Mouse (Mus musculus): ENCODE data around the gene Ech1. TPM values are rescaled to one million over a fixed set of nuclear protein-coding genes. Genes with fewer than 3 reads are reported as not detected.

Gene Ech1
- total and polyA plus RNA-seq, 3 experiments = 74.7 to 99.5 TPM; not detected in 1

DNA sequence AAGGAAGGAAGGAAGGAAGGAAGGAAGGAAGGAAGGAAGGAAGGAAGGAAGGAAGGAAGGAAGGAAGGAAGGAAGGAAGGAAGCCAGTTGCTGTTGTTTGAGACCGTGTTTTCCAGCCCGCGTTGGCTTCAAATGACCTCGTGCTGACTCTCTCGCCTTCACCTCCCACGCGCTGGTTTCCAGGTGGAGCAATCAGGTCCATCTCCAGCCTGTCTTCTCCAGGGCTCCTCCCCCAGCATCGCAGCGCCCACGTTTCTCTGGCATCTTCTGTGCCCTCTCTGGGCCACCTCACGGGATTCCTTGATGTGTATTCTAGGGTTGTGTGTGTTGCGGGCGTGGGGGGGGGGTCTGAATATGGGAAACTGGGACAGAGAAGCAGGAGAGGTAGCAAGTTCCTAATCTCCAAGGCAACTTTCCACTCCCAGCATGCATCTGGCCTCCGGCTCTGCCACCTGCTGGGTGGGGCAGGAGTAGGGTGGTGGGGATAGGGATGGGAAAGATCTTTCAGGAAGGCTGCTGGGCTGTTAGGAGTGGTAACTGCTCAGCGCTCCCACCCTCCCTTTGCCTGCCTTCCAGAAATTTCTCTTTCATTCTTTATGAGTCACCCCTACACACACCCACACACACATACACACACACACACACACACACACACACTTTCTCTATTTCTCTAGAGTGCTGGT lies 37.9 kb downstream of the Ech1 start:
- no peak for DNase-seq (ENCODE audit: low read depth, low spot score)
- H3K36me3 ChIP-seq (ENCODE audit: control insufficient read depth in 1 of 2, insufficient read depth in 2 of 2, low read length in 2 of 2) = peaks cover 0 to 19% of the 10 kb centered on the region in 2 experiments; a peak in 2 of 4 replicates
- H3K79me2 ChIP-seq (ENCODE audit: control insufficient read depth, insufficient read depth, low read length, poor library complexity) = no peaks in the 10 kb centered on the region; the same call in 1 of the 2 replicates
- no peaks in the 10 kb centered on the region for H3K27me3 ChIP-seq (ENCODE audit: control insufficient read depth in 1 of 2, insufficient read depth in 2 of 2, low read length in 2 of 2)
- TF ChIP-seq NELFE (IDR thresholded peaks at IDR 0.05; ENCODE audit: low read depth, low read length) (no peak), MEF2A (IDR thresholded peaks at IDR 0.05; ENCODE audit: extremely low read depth, insufficient replicate concordance, low read depth, low read length, poor library complexity, severe bottlenecking) (no peak), ZMIZ1 (IDR thresholded peaks at IDR 0.05; ENCODE audit: low read depth, low read length) (no peak), POLR2AphosphoS5 (IDR thresholded peaks at IDR 0.05; ENCODE audit: borderline replicate concordance, low read depth, low read length) (no peak), KAT2A (conservative IDR thresholded peaks at IDR 0.05; ENCODE audit: low read depth, low read length) (no peak), BHLHE40 (IDR thresholded peaks at IDR 0.05; ENCODE audit: borderline replicate concordance, low read depth, low read length) (no peak), SIN3A (IDR thresholded peaks at IDR 0.05; ENCODE audit: low read length) (no peak)
- peaks cover 7 to 32% of the 10 kb centered on the region in 2 experiments for H3K4me1 ChIP-seq (ENCODE audit: control insufficient read depth in 1 of 2, insufficient read depth in 2 of 2, low read length in 2 of 2)
- peak overlapping the region; percentile 82 for H3K27ac ChIP-seq (ENCODE audit: control insufficient read depth, low read depth, low read length)
- H3K4me3 ChIP-seq (ENCODE audit: control insufficient read depth in 1 of 2, insufficient read depth in 1 of 2, low read depth in 2 of 2, low read length in 2 of 2) = no peak overlapping the region
- no peak overlapping the region for H3K9ac ChIP-seq (ENCODE audit: control insufficient read depth, low read depth, low read length, poor library complexity, severe bottlenecking)
- H3K9me3 ChIP-seq (replicated peaks; ENCODE audit: insufficient read depth, low read length) = no peaks in the 10 kb centered on the region

DNA sequence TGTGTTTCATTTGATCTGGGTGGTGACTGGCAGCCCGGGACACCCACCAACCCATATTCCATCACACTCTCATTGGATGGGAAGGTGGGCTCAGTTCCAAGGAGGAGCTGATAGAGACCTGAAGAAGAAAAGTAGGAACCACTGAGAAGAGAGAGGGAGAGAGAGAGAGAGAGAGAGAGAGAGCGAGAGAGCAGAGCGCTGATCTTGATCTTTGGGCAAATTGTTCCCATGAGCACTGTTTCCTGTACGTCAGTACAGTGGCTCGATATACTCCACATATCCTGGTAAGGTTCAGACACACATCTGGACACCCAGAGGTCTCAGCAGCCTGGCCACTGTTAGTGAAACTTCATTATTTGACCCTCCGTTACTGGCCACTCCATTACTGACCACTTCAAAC lies 38.5 kb downstream of the Ech1 start, which contains the start of gene Lgals7:
Lgals7 (plus strand) TSS at position 314 of the 400 bp plus-strand sequence.
- no peaks in the 10 kb centered on the region for H3K9me3 ChIP-seq (replicated peaks; ENCODE audit: insufficient read depth, low read length)
- H3K4me3 ChIP-seq (ENCODE audit: control insufficient read depth in 1 of 2, insufficient read depth in 1 of 2, low read depth in 2 of 2, low read length in 2 of 2) = peak within 1 kb of the TSS; percentile 49 to 80
- H3K9ac ChIP-seq (ENCODE audit: control insufficient read depth, low read depth, low read length, poor library complexity, severe bottlenecking) = peak within 1 kb of the TSS; percentile 69
- H3K4me1 ChIP-seq (ENCODE audit: control insufficient read depth in 1 of 2, insufficient read depth in 2 of 2, low read length in 2 of 2) = peaks cover 7 to 32% of the 10 kb centered on the region in 2 experiments
- no peaks in the 10 kb centered on the region; the same call in 1 of the 2 replicates for H3K79me2 ChIP-seq (ENCODE audit: control insufficient read depth, insufficient read depth, low read length, poor library complexity)
- peak; percentile 68 for DNase-seq (ENCODE audit: low read depth, low spot score)
- H3K27me3 ChIP-seq (ENCODE audit: control insufficient read depth in 1 of 2, insufficient read depth in 2 of 2, low read length in 2 of 2) = no peaks in the 10 kb centered on the region
- H3K27ac ChIP-seq (ENCODE audit: control insufficient read depth, low read depth, low read length) = peak within 1 kb of the TSS; percentile 82
- peaks cover 0 to 21% of the 10 kb centered on the region in 2 experiments; a peak in 2 of 4 replicates for H3K36me3 ChIP-seq (ENCODE audit: control insufficient read depth in 1 of 2, insufficient read depth in 2 of 2, low read length in 2 of 2)
- TF ChIP-seq ZMIZ1 (IDR thresholded peaks at IDR 0.05; ENCODE audit: low read depth, low read length) = no peak
- TF ChIP-seq ZC3H11A (IDR thresholded peaks at IDR 0.05; ENCODE audit: low read depth, low read length) = no peak
- TF ChIP-seq CHD2 (IDR thresholded peaks at IDR 0.05; ENCODE audit: low read length) = no peak
- no peak for TF ChIP-seq POLR2AphosphoS2 (IDR thresholded peaks at IDR 0.05; ENCODE audit: low read length)
- no peak for TF ChIP-seq SIN3A (IDR thresholded peaks at IDR 0.05; ENCODE audit: low read length)
- no peak for TF ChIP-seq CHD1 (IDR thresholded peaks at IDR 0.05; ENCODE audit: low read depth, low read length)
- peak; percentile 37; the same call in 1 of the 2 replicates for TF ChIP-seq NELFE (IDR thresholded peaks at IDR 0.05; ENCODE audit: low read depth, low read length)
- no peak for TF ChIP-seq MXI1 (IDR thresholded peaks at IDR 0.05; ENCODE audit: low read depth, low read length)
- no peak for TF ChIP-seq MYB (IDR thresholded peaks at IDR 0.05; ENCODE audit: low read depth, low read length)
- TF ChIP-seq TAL1 (IDR thresholded peaks at IDR 0.05; ENCODE audit: low read length) = no peak
- TF ChIP-seq POLR2A (IDR thresholded peaks at IDR 0.05; ENCODE audit: control insufficient read depth in 1 of 2, insufficient read depth in 1 of 2, low read depth in 1 of 2, low read length in 2 of 2, poor library complexity in 1 of 2) = peak; percentile 16 to 31; a peak in 1 of 4 replicates
- TF ChIP-seq USF2 (IDR thresholded peaks at IDR 0.05; ENCODE audit: borderline replicate concordance in 1 of 2, insufficient read depth in 1 of 2, low read depth in 1 of 2, low read length in 2 of 2) = no peak
- no peak for TF ChIP-seq MEF2A (IDR thresholded peaks at IDR 0.05; ENCODE audit: extremely low read depth, insufficient replicate concordance, low read depth, low read length, poor library complexity, severe bottlenecking)
- TF ChIP-seq EP300 (IDR thresholded peaks at IDR 0.05; ENCODE audit: low read depth in 1 of 2, low read length in 2 of 2) = peak; percentile 20 to 50; a peak in 1 of 4 replicates
- TF ChIP-seq NRF1 (IDR thresholded peaks at IDR 0.05; ENCODE audit: insufficient read depth, low read depth, low read length, poor library complexity, severe bottlenecking) = no peak
- TF ChIP-seq JUND (IDR thresholded peaks at IDR 0.05; ENCODE audit: low read depth, low read length) = peak; percentile 97
- TF ChIP-seq HCFC1 (IDR thresholded peaks at IDR 0.05; ENCODE audit: low read depth, low read length) = peak; percentile 71
- TF ChIP-seq GATA1 (IDR thresholded peaks at IDR 0.05; ENCODE audit: low read depth, low read length) = peak; percentile 76
- TF ChIP-seq E2F4 (IDR thresholded peaks at IDR 0.05; ENCODE audit: borderline replicate concordance, low read depth, low read length) = no peak
- TF ChIP-seq ZKSCAN1 (IDR thresholded peaks at IDR 0.05; ENCODE audit: low read depth, low read length) = no peak
- peak; percentile 89 for TF ChIP-seq ETS1 (IDR thresholded peaks at IDR 0.05; ENCODE audit: low read depth, low read length)
- no peak for TF ChIP-seq MAFK (IDR thresholded peaks at IDR 0.05; ENCODE audit: borderline replicate concordance, low read depth, low read length)
- TF ChIP-seq TCF12 (IDR thresholded peaks at IDR 0.05; ENCODE audit: low read depth, low read length) = peak; percentile 54; the same call in 1 of the 2 replicates
- TF ChIP-seq CTCF (IDR thresholded peaks at IDR 0.05 in 2 of 3, conservative IDR thresholded peaks at IDR 0.05 in 1 of 3; ENCODE audit: control insufficient read depth in 1 of 3, insufficient read depth in 1 of 3, low read depth in 2 of 3, low read length in 3 of 3, poor library complexity in 1 of 3, severe bottlenecking in 1 of 3) = no peak
- no peak for TF ChIP-seq RAD21 (IDR thresholded peaks at IDR 0.05; ENCODE audit: low read depth, low read length)
- TF ChIP-seq RCOR1 (IDR thresholded peaks at IDR 0.05; ENCODE audit: low read depth, low read length) = peak; percentile 40
